Mouse (Mus musculus) adrenal gland, postnatal 4 days (tissue): ENCODE measurements around the gene Ldb1. TPM values are rescaled to one million over a fixed set of nuclear protein-coding genes. Genes with fewer than 3 reads are reported as not detected.
"Not testable (repeated sequence)": the region's sequence is repeated elsewhere in the genome, so short reads cannot be mapped to it uniquely, and the experiment has no call there.

Experiments
- DNase-seq, 2 experiments: peaks; one replicate each; pipeline ENCODE4 v3.0.0; 2021 to 2022; ENCODE audit warnings: low spot score in 2 of 2, mixed read lengths in 2 of 2
- total RNA-seq, 2 experiments: library from RNA; stranded (reverse); gene quantifications; 2 replicates each; pipeline ENCODE4 v1.2.3; 2021

Ldb1 gene
- total RNA-seq, 2 experiments from 2014 or later, result 161 TPM

DNA sequence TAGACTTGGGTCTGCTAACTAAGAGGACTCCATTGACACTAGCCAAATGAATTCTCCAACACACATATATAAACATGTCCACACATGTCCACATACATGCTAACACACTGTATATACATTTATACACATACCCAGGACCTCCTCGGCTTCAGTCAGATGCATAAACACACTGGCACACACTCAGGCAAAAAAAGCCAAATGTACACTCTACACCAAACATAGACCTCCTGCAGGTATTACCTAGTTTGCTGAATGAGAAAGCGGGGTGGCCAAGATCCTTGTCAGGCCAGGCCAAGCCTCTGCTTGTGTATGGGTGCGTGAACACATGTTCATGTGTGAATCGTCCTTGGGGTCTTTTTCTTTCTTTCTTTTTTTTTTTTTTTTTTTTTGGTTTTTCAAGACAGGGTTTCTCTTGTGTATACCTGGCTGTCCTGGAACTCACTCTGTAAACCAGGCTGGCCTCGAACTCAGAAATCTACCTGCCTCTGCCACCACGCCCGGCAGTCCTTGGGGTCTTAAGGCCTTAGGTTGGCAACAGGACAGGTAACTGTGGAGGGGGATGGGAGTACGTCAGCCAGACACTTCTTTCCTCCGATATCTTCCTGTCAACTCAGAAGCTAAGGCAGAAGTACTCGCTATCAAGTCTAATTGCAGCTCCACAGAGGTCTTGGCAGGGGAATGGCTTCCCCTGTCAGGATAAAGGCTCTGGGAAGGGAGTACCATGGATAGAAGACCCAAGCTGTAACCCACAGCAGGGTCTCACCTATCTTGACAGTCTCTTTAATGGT is 14.6 kb downstream of the Ldb1 start:
- no peak for DNase-seq

DNA sequence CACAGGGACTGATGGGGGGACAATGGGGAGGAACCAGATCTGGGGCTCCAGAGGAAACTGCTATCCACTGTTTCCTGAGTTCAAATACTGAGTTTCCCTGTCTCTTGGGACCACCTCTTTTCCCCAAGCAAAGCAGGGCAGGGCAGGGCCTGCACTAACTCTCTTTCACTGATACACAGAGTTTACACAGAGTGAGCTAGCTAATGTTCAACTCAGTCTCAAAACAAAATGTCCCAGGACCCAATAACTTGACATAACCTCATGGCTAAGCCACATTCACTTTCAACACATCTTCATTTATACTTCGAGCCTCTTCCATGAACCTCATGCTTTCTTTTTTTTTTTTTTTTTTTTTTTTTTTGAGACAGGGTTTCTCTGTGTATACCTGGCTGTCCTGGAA is 15.4 kb downstream of the Ldb1 start:
- no peak for DNase-seq

DNA sequence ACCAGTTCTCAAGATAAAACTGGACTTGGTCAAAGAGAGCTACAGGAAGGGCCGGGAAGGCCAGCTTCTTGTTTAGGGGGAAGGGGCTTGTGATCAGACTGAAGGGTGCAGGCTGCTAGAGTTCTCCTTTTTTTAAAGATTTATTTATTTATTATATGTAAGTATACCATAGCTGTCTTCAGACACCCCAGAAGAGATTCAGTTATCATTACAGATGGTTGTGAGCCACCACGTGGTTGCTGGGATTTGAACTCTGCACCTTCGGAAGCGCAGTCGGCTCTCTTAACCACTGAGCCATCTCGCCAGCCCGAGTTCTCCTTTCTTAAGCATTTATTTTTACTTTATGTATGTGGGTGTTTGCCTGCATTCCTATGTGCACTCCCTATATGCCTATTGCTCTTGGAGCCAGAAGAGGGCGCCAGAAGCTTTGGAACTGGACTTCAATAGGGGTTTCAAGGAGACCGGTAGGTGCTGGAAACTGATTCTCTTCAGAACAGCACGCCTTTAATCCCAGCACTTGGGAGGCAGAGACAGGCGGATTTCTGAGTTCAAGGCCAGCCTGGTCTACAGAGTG is 16.2 kb downstream of the Ldb1 start:
- no peak for DNase-seq

DNA sequence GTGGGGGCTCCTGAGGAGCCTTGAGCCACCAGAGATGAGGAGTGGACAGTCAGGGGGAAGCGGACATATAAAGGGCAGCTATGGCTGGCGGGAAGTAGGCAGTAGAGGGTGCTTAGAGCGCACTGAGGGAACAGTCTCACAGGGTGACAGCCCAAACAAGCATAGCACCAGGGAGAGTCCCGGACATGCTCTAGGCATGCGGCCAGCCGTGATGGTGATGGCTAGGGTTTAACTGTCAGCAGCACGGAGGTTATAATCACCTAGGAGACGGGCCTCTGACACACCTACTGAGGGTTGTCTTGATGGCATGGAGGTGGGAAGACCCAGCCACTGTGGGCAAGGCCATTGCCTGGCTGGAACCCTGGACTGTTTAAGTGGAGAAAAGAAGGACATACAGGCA is 18.4 kb downstream of the Ldb1 start:
- DNase-seq, result no peak

DNA sequence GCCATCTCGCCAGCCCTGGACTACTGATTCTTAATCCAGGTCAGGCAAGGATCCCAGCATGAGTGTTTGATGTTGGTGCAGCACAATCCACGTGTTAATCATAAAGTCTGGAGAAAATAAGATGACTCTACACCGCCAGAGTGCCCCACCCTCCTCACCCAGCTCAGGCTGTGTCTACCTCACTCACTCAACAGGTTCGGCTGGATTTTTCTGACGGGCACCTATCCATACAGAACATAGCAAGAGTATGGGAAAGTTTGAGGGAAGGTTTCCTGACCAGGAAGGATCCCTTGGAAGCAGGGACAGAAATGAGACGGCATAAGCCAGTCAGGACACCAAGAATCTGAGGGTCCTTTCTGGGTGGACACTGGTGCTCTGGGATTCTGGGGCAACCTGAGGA is 20.1 kb downstream of the Ldb1 start:
- DNase-seq, result no peak

DNA sequence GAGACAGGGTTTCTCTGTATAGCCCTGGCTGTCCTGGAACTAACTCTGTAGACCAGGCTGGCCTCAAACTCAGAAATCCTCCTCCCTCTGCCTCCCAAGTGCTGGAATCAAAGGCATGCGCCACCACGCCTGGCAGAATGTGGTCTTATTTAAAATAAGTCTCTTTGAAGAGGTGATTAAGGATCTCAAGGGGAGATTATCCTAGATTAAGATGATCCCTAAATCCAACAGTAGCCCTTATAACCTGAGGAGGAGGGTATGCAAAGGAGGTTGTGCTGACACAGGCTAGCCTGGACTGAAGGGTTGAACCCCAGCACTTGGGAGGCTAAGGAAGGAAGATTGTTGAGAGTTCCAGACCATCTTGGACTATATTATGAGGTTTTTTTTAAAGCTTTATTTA is 29.0 kb downstream of the Ldb1 start:
- no peak for DNase-seq

DNA sequence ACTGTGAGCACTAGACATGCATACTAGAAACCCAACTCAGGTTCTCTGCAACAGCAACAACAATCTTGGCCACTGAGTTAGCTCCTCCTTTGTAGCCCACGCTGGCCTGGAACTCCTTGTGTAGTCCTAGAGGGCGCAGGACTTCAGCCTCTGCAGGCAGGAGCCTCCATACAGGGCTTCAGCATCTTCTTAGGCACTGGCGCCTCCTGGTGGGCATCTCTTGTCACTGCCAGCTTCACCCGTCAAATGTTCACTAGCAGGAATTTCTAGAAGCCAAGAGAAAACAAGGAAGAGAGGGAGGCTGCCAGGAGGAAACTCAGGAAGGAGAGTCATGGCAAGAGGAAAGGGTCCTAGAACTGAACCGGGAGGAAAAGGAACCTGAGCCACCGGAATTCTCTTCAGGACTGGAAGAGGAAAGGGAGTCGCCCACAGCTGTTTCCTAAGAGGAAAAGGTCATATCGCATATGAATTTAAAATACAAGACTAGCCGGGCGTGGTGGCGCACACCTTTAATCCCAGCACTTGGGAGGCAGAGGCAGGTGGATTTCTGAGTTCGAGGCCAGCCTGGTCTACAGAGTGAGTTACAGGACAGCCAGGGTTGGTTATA is 30.3 kb downstream of the Ldb1 start:
- DNase-seq, result peak; percentile 72 to 80

DNA sequence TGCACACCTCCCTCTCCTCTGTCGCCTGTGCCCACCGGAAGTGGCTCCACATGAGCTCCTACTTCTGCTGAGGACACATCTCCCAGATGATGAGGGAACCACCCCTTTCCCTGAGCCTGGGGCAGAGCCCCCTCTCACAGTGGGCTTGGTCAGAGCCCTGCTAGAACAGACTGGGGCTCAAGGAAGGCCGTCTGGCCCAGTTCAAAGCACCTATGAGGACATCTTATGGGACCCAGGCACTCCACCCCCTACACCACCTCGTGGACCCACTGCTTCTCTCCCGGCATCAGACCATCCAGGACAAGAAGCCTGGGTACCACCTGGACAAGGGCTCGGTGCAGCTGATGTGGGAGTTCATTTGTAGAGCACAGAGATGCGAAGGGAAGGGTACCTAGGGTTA is 39.3 kb downstream of the Ldb1 start:
- DNase-seq, result no peak

DNA sequence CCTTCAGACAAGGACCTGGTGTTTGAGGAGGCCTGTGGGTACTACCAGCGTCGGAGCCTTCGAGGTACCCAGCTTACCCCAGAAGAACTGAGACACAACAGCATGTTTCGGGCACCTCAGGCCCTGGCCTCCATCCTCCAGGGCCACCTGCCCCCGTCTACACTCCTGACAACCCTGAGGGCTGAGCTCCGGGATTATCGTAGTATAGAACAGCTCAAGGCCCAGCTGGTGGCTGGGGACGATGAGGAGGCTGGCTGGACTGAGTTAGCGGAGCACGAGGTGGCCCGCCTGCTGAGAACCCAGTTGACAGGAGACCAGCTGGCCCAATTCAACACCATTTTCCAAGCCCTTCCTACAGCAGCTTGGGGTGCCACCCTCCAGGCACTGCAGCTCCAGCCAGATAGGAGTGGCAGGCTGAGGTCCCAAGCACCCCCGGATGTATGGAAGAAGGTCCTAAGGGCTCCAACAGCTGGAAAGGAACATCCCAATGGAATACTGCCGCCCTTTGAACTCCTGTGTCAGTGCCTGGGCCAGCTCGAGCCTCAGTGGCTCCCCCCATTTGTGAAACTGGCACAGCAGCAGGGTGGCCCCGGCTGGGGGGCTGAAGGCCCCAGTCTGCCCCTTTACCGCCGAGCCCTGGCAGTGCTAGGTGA is 40.1 kb downstream of the Ldb1 start:
- DNase-seq, result no peak

DNA sequence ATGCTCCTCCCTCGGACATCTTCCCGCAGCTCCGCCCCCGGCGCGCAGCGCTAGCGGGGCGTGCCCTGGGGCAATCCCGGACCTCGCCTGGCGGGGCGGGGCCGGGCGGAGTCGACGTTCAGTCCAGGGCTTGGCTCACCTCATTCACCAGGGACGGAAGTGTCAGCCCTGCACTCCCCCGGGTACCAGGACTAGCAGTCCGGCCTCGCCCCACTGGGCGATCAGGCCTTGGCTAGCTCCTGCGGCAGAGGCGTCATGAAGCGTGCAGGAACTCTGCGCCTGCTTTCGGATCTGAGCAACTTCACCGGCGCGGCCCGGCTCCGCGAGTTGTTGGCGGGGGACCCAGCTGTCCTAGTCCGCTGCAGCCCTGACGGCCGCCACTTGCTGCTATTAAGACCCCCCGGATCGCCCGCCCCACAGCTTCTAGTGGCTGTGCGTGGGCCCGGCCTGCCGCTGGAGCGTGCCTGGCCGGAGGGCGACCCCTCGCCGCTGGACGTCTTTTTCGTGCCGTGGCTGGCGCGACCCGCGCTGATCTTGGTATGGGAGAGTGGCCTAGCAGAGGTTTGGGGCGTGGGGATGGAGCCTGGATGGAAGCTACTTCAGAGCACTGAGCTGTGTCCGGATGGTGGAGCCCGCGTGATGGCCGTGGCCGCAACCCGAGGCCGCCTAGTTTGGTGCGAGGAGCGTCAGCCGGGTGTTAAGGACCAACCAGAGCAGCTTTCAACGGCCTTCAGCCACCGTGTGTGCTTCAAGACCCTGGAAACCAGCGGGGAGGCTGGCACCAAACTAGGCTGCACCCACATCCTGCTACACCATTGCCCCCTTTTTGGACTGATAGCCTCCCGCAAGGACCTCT is 41.4 kb downstream of the Ldb1 start, which contains the start of gene Hps6:
Gene Hps6, plus strand, starts transcription at position 138 of the 856 bp plus-strand sequence.
- peak; percentile 73 to 75 for DNase-seq

DNA sequence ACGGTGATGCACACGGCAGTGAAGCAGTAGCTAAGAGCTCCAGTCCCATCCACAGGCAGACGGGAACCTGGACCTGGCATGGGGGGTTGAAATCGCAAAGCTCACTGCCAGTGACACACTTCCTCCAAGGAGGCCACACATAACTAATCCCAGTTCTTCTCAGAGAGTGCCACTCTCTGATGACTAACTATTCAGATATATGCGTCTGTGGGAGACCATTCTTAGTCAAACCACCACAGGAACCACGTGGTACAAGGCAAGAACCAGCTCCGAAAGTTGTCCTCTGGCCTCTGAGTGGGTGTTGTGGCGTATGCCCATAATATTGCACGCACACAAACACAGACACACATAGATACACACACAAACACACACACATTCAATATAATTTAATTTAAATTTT is 42.7 kb downstream of the Ldb1 start:
- no peak for DNase-seq

DNA sequence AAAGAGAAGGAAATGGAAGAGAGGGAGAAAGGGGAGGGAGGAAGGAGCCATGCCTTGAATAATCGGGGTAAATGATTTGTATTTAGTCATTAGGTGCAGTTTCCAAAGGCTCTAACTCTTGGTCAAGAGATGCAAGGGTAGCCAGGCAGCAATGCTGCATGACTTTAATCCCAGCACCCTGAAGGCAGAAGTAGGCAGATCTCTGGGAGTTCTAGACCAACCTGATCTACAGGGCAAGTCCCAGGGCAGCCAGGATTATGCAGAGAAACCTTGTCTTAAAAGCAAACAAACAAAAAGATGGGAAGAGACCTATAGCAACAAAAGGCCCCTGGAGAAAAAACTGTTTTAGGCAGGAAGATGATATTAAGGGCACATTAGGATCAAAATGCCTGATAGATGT is 45.6 kb downstream of the Ldb1 start:
- no peak for DNase-seq

DNA sequence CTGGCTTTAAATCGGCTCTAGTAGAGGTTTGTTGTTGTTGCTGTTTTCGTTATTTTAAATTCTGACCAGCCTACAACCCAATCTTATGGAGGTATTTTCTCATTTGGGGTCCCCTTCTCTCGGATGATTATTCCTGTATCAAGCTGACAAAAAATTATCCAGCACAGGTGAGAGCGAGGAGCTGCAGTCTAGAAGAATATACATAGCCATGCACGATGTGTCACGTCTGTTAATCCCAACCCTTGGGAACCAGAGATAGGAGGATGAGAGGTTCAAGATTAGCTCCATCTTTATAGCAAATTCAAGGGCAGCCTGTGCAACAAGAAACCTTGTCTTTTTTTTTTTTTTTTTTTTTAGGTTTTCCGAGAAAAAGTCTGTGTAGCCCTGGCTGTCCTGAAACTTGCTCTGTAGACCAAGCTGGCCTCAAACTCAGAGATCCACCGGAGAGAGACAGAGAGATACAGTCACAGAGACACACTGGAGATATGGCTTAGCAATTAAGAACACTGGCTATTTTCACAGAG is 46.3 kb downstream of the Ldb1 start:
- no peak for DNase-seq

DNA sequence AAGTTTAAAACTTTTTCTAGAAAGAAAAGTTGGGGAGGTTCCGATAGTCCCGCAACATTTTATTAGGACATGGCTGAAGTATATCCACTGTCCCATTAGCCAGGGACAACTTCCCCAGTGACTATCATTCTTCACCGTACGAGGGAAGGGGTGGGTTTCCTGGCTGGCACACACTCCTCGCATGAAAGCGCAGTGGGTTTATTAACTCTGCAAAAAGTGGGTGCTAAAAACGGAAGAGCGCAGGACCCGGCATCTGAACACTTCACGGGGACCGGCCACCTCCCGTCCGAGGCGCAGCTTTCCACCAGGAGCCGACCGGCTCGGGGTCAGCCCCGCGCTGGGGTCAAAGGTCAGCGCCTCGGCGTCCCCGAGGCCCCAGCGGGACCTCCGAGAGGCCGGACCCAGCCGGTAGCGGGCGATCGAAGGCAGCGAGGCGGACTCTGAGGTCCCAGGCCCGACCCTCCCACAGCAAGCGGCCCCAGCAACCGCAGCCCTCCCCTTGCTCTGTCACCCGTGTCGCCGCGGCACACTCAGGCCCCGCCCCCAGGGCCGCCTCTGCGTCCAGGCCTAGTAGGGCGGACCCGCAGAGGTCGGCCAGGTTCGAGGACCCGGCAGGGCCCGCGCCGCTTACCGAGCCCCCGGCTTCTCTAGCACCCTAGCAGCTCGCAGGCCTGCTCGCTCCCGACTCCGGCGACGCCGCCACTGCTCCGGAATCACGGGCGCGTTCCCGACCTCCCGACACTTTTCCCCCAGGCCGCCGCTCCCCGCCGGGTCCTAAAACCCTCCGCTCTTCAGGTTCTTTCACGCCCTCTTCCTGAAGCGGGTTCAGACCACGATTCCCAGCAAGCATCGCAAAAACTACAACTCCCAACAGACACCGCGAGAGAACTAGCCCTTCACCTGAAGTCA is 47.0 kb downstream of the Ldb1 start, which contains the start of gene Armh3:
Gene Armh3, minus strand, starts transcription at position 704 of the 909 bp plus-strand sequence.
- DNase-seq, result peak; percentile 74 to 82

DNA sequence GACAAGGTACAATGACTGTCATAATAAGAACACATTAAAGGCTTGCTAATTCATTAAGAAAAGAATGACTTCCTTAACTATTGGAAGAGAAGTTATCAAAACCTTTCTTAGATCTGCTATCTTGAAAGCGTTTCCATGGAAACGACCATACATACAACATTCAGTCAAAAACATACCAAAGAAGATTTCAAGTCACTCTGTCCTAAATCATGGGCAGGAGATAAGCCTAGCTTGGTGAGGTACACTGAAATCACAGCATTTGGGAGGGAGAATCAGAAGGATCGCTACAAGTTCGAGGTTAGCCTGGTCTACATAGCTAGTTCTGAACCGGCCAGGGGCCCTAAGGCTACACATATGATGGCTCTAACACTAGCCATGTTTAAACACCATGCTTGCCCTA is 47.6 kb downstream of the Ldb1 start:
- DNase-seq, result no peak

DNA sequence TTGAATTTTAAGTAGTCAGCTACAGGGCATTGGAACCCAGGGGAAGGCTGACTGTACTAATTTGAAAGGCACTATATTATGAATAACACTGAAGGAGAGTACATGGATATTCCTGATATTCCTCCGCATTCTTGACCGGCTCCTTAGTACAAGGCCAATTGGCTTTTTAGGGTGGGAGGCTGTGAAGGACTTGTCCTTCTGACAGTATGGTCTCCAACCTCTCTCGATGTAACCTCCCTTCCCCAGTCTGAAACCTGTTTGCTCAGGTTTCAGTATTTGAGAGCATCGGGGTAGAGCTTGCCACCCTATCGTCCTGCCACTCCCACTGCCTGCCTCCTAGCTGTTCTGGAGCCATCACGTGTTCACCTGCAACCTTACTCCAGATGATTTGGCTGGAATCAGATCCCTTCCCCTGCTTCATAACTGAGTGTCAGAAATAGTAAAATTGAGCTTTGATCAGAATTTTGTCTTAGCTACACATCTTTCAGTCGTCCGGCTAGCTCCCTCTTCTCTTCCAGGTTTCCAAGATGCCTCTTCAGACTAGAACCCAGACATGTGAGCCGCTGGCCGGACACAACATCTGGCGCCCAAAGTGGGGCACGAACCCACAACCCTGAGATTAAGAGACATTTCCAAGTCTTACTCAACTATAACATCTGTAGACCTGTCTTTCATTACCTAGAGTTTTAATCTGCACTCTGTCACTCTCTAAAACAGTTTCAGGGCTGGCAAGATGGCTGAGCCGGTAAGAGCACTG is 50.9 kb downstream of the Ldb1 start:
- DNase-seq, result no peak

DNA sequence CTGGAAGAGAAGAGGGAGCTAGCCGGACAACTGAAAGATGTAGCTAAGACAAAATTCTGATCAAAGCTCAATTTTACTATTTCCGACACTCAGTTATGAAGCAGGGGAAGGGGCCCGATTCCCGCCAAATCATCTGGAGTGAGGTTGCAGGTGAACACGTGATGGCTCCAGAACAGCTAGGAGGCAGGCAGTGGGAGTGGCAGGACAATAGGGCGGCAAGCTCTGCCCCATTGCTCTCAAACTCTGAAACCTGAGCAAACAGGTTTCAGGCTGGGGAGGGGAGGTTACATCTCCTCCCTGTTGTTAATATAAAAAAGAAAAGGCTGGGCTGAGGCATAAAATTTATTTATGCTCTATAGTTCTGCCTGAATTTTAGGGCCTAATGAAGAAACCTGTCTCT is 51.6 kb downstream of the Ldb1 start:
- DNase-seq, result not testable (repeated sequence)

DNA sequence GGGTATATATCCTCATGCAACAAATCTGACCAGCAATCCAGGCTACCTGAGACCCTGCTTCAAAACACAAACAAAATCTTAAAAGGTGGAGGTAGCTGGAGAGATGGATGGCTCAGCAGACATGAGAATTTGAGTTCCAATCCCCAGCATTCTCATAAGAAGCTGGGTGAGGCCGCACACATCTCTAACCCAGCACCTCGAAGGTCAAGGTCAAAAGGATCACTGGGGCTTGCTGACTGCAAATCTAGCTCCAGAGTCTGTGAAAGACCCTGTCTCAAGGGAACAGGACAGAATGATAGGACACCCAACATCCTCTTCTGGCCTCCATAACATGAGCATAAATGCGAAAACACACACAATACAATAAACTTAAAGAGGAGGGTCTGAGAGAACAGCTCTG is 53.8 kb downstream of the Ldb1 start:
- no peak for DNase-seq

DNA sequence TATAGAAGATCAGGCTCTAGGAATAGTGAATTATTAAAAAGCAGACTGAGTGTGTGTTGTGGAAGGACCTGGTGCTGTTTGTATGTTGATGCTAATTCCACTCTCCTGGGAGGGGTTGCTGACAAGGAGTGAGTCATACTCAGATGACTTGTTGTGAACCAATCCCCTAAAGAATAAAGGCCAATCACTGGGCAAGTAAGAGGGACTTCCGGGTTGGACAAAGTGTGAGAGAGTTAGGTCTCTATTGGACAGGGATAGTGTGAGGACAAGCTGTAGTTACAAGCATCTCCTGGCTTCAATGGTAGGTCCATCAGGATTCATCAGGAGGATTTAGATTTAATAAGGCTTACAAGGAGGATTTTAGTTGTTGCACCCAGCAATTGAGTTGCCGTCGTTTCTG is 56.8 kb downstream of the Ldb1 start:
- DNase-seq, result no peak
